43 mouse cellular contexts compared by ENCODE assay signal in genomic region chr13:74314616-74315015, GRCm38 (mm10). TPM values are rescaled to one million over a fixed set of nuclear protein-coding genes. Genes with fewer than 3 reads are reported as not detected.
"Had no signal": no experiment of that assay in that cellular context is flagged by ENCODE, and none has a peak within 500 bp of the region (broad histone marks: within the 10 kb centered on the region; RNA-seq: fewer than 3 reads in every experiment).

No protein-coding gene starts in this region.

- DNase-seq: heart, postnatal 10 days; heart, postnatal 14 days; heart, postnatal 36 days; heart, postnatal 4 days; kidney, adult 11 months; kidney, adult 18-20 months; kidney, adult 2 months; kidney, adult 8-10 months; kidney, adult 9 months; kidney, postnatal 10 days; kidney, postnatal 14 days; kidney, postnatal 25 days; kidney, postnatal 36 days; kidney, postnatal 4 days; layer of hippocampus, adult 9-11 months; layer of hippocampus, postnatal 36 days had no signal

- H3K9ac ChIP-seq: heart, embryonic 12.5 days; heart, embryonic 13.5 days; heart, embryonic 15.5 days; hindbrain, embryonic 12.5 days; hindbrain, embryonic 13.5 days; hindbrain, embryonic 14.5 days; hindbrain, embryonic 15.5 days; intestine, embryonic 15.5 days; kidney, embryonic 15.5 days had no signal

- ATAC-seq: hindbrain, embryonic 16.5 days; hindbrain, postnatal 0 days; inflammation-experienced regulatory T-cells, adult 6 months; intestine, embryonic 15.5 days; intestine, embryonic 16.5 days; intestine, postnatal 0 days had no signal

- H3K4me2 ChIP-seq: heart, embryonic 11.5 days; heart, embryonic 12.5 days; heart, embryonic 13.5 days; heart, embryonic 15.5 days; hindbrain, embryonic 12.5 days; hindbrain, embryonic 13.5 days; hindbrain, embryonic 14.5 days; hindbrain, embryonic 15.5 days; intestine, embryonic 15.5 days; kidney, embryonic 15.5 days had no signal

- H3K4me1 ChIP-seq: intestine, embryonic 15.5 days had no signal

- H3K4me3 ChIP-seq: heart, embryonic 10.5 days; heart, embryonic 12.5 days; heart, embryonic 13.5 days; heart, embryonic 15.5 days; hindbrain, embryonic 10.5 days; hindbrain, embryonic 12.5 days; hindbrain, embryonic 13.5 days; hindbrain, embryonic 15.5 days; intestine, embryonic 15.5 days; kidney, embryonic 15.5 days; layer of hippocampus, adult 2 months had no signal

- H3K27me3 ChIP-seq: heart, embryonic 12.5 days; heart, embryonic 13.5 days; heart, embryonic 15.5 days; hindbrain, embryonic 12.5 days; hindbrain, embryonic 13.5 days; hindbrain, embryonic 15.5 days; intestine, embryonic 15.5 days; kidney, embryonic 15.5 days had no signal

- H3K27ac ChIP-seq: heart, embryonic 10.5 days; heart, embryonic 13.5 days; heart, embryonic 15.5 days; hindbrain, embryonic 10.5 days; hindbrain, embryonic 12.5 days; hindbrain, embryonic 13.5 days; hindbrain, embryonic 14.5 days; hindbrain, embryonic 15.5 days; hindbrain, postnatal 0 days; intestine, embryonic 15.5 days; kidney, embryonic 15.5 days; kidney, postnatal 0 days; layer of hippocampus, adult 2 months had no signal

- H3K9me3 ChIP-seq: heart, embryonic 10.5 days; heart, embryonic 12.5 days; heart, embryonic 13.5 days; heart, embryonic 15.5 days; hindbrain, embryonic 10.5 days; hindbrain, embryonic 12.5 days; hindbrain, embryonic 13.5 days; hindbrain, embryonic 15.5 days; intestine, embryonic 15.5 days; kidney, embryonic 15.5 days had no signal

RNA-seq across cellular contexts. Expression of gene Lrrc14b, which starts 49.2 kb away (rescaled TPM):
- total RNA-seq: hematopoietic stem cell, adult 5-6 weeks; layer of hippocampus, adult 18-20 months; layer of hippocampus, adult 2 months; layer of hippocampus, postnatal 10 days; layer of hippocampus, postnatal 25 days; layer of hippocampus, postnatal 36 days had no signal
- polyA plus RNA-seq: hindbrain, embryonic 10.5 days; hindbrain, embryonic 11.5 days; hindbrain, embryonic 12.5 days; hindbrain, embryonic 13.5 days; hindbrain, embryonic 14.5 days; hindbrain, embryonic 15.5 days; hindbrain, embryonic 16.5 days; hindbrain, postnatal 0 days; inflammation-experienced regulatory T-cells, adult 6 months; intestine, embryonic 14.5 days; intestine, embryonic 15.5 days; intestine, embryonic 16.5 days; intestine, postnatal 0 days; kidney, embryonic 14.5 days; kidney, embryonic 15.5 days; kidney, embryonic 16.5 days; kidney, postnatal 0 days had no signal
